Mouse (Mus musculus) ES-E14 (cell line): ENCODE results near the gene Pimreg. TPM values are rescaled to one million over a fixed set of nuclear protein-coding genes. Genes with fewer than 3 reads are reported as not detected.

Experiments used
- DNase-seq: peaks from one replicate; pipeline ENCODE4 v3.0.0-alpha.2; 2013; ENCODE audit warnings: low read depth, low spot score
- H3K27ac ChIP-seq: 2 replicates; pipeline ENCODE4 v1.5.1; 2012; ENCODE audit warnings: low read depth, mild to moderate bottlenecking, low read length, moderate library complexity, mixed read lengths; ENCODE audit not compliant: poor library complexity, insufficient read depth, severe bottlenecking
- H3K36me3 ChIP-seq: 2 replicates; pipeline ENCODE4 v1.6.1; 2012; ENCODE audit warnings: mild to moderate bottlenecking, low read length, moderate library complexity, mixed read lengths; ENCODE audit not compliant: control insufficient read depth, poor library complexity, insufficient read depth, severe bottlenecking
- H3K4me1 ChIP-seq, 2 experiments: fragments of 150-350 bp in 1 of 2; sonication (generic) in 1 of 2; 2 replicates each; pipeline ENCODE4 v1.6.1; 2012; ENCODE audit warnings: low read length in 2 of 2, mild to moderate bottlenecking in 1 of 2, mixed read lengths in 1 of 2; ENCODE audit not compliant: control insufficient read depth in 2 of 2, insufficient read depth in 2 of 2, poor library complexity in 1 of 2
- H3K4me3 ChIP-seq, 2 experiments: fragments of 150-350 bp in 1 of 2; sonication (generic) in 1 of 2; 2 replicates each; pipeline ENCODE4 v1.5.1; 2012; ENCODE audit warnings: low read length in 2 of 2, low read depth in 1 of 2, mild to moderate bottlenecking in 1 of 2, mixed read lengths in 1 of 2; ENCODE audit not compliant: insufficient read depth in 1 of 2, poor library complexity in 1 of 2, severe bottlenecking in 1 of 2
- H3K9ac ChIP-seq: 2 replicates; pipeline ENCODE4 v1.6.1; 2012; ENCODE audit warnings: low read depth, mild to moderate bottlenecking, low read length, mixed read lengths; ENCODE audit not compliant: poor library complexity, insufficient read depth, severe bottlenecking
- H3K9me3 ChIP-seq: fragments of 150-350 bp; sonication (generic); 2 replicates; pipeline ENCODE4 v1.6.1; 2012; ENCODE audit warnings: low read depth, mild to moderate bottlenecking, low read length; ENCODE audit not compliant: control insufficient read depth, insufficient read depth
- CHD2 ChIP-seq: IDR thresholded peaks from 2 replicates; pipeline ENCODE4 v1.6.1; 2014; ENCODE audit warnings: mild to moderate bottlenecking, low read depth, low read length, inconsistent platforms
- HCFC1 ChIP-seq: IDR thresholded peaks from 2 replicates; pipeline ENCODE4 v1.6.1; 2012; ENCODE audit warnings: low read length, inconsistent platforms, borderline replicate concordance; ENCODE audit not compliant: insufficient read depth
- MAFK ChIP-seq: IDR thresholded peaks from 2 replicates; pipeline ENCODE4 v1.6.1; 2014; ENCODE audit warnings: mild to moderate bottlenecking, low read depth, low read length, inconsistent platforms; ENCODE audit not compliant: insufficient read depth
- ZC3H11A ChIP-seq: IDR thresholded peaks from 2 replicates; pipeline ENCODE4 v1.6.1; 2012; ENCODE audit warnings: low read depth, mild to moderate bottlenecking, inconsistent platforms, low read length, borderline replicate concordance
- ZNF384 ChIP-seq: IDR thresholded peaks from 2 replicates; pipeline ENCODE4 v1.6.1; 2012; ENCODE audit warnings: low read depth, low read length, inconsistent platforms
- in situ Hi-C, 2 experiments: fragments of 600-800 bp; cut with MboI; formaldehyde crosslinking; loops; one replicate each; pipeline ENCODE4 v1.15.1; 2025; ENCODE audit warnings: low sequenced_read_pairs in 2 of 2, inconsistent platforms in 1 of 2; ENCODE audit not compliant: unreplicated experiment in 2 of 2
- total RNA-seq: library from RNA; depleted of rRNA; stranded (reverse); fragments of 300-350 nt; gene quantifications from 2 replicates; pipeline ENCODE4 v1.2.3, GENCODE M21; 2012

The Pimreg gene
- total RNA-seq, 1 experiment: 28.7 TPM

- Histone ChIP-seq H3K4me1 (peaks cover 0 to 5% of the 10 kb centered on the region in 2 experiments; a peak in 1 of 4 replicates), H3K9ac (no peak overlapping the region), H3K27ac (no peak overlapping the region), H3K36me3 (peaks cover 17% of the 10 kb centered on the region; the same call in 1 of the 2 replicates), H3K9me3 (no peaks in the 10 kb centered on the region), H3K4me3 (no peak overlapping the region)
- DNase-seq: no peak
- TF ChIP-seq ZC3H11A: no peak
- TF ChIP-seq CHD2: no peak
- TF ChIP-seq MAFK: no peak
- no peak for TF ChIP-seq HCFC1
- TF ChIP-seq ZNF384: no peak
- in situ Hi-C loops: loop anchor here in 1 of 2 experiments (25.0 kb wide), 1 partner anchor 711 kb away; no protein-coding TSS in a partner anchor
Observed at GRCm38 (mm10) chr11:72048730-72049129, 6.9 kb downstream of the Pimreg start.

DNA sequence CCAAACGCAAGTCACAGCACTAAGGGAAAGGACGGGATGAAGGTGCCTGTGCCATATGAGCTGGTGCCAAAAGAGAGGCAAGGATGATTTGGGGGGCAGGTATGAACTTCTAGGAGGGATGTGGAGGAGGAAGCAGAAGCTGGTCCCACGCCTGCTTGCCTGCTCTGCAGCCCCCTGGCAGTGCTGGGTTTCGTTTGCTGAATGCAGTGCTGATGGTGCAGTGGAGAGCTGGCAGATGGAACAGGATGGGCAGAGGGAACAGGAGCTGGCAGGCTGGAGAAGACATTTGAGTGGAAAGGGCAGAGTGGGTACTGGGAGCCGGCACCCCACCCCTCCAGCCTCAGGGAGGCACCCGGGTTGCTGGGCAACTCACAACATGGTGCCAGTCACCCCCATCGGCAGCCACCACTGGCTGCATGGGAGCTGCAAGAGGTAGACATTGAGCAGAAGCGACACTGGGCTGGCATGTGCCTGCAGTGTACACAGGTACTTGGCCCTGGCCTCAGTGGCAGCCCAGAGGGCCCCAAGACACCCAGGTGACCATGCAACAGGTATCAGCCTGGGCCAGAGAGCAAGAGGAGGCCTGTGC is 7.4 kb downstream of the Pimreg start:
- in situ Hi-C loops: loop anchor here in 1 of 2 experiments (25.0 kb wide), 1 partner anchor 712 kb away; no protein-coding TSS in a partner anchor
- no peaks in the 10 kb centered on the region for H3K9me3 ChIP-seq
- no peak for DNase-seq
- H3K36me3 ChIP-seq: peaks cover 14% of the 10 kb centered on the region; the same call in 1 of the 2 replicates
- peaks cover 0 to 5% of the 10 kb centered on the region in 2 experiments; a peak in 1 of 4 replicates for H3K4me1 ChIP-seq
- H3K4me3 ChIP-seq: no peak overlapping the region
- H3K9ac ChIP-seq: no peak overlapping the region
- no peak overlapping the region for H3K27ac ChIP-seq
- TF ChIP-seq HCFC1: no peak
- TF ChIP-seq ZC3H11A: no peak
- no peak for TF ChIP-seq MAFK
- no peak for TF ChIP-seq CHD2
- no peak for TF ChIP-seq ZNF384

GRCm38 (mm10) chr11:72050168-72050894 is 8.5 kb downstream of the Pimreg start:
- Histone ChIP-seq H3K9me3 (no peaks in the 10 kb centered on the region), H3K9ac (peak overlapping the region; percentile 63), H3K4me3 (peak overlapping the region; percentile 66 to 70), H3K36me3 (peaks cover 5% of the 10 kb centered on the region; the same call in 1 of the 2 replicates), H3K27ac (no peak overlapping the region), H3K4me1 (peaks cover 0 to 5% of the 10 kb centered on the region in 2 experiments; a peak in 1 of 4 replicates)
- no peak for TF ChIP-seq ZC3H11A
- no peak for TF ChIP-seq MAFK
- TF ChIP-seq ZNF384: no peak
- TF ChIP-seq CHD2: no peak
- TF ChIP-seq HCFC1: no peak
- in situ Hi-C loops: no loop called here
- DNase-seq: no peak

- peak overlapping the region; percentile 63 for H3K9ac ChIP-seq
- TF ChIP-seq ZC3H11A: no peak
- no peak for TF ChIP-seq CHD2
- no peak for TF ChIP-seq MAFK
- TF ChIP-seq ZNF384: no peak
- no peak for TF ChIP-seq HCFC1
- in situ Hi-C loops: no loop called here
- H3K27ac ChIP-seq: no peak overlapping the region
- no peaks in the 10 kb centered on the region; the same call in 1 of the 2 replicates for H3K36me3 ChIP-seq
- H3K4me1 ChIP-seq: peaks cover 0 to 5% of the 10 kb centered on the region in 2 experiments; a peak in 1 of 4 replicates
- peak; percentile 45 for DNase-seq
- no peaks in the 10 kb centered on the region for H3K9me3 ChIP-seq
- peak overlapping the region; percentile 66 to 70 for H3K4me3 ChIP-seq
Observed at GRCm38 (mm10) chr11:72050895-72051858, 9.3 kb downstream of the Pimreg start.
